Comparison of ENCODE assay signal across 8 mouse cellular contexts in genomic region chr7:68748361-68748760, GRCm38 (mm10). TPM values are rescaled to one million over a fixed set of nuclear protein-coding genes. Genes with fewer than 3 reads are reported as not detected.
DNase-seq lines count a peak whose midpoint lies in the region; ATAC-seq and TF ChIP-seq lines count a peak whose summit lies in the region.

No protein-coding gene starts in this region.

- no peak for TF ChIP-seq CTCF in small intestine, adult 2 months (IDR thresholded peaks at IDR 0.05; ENCODE audit: extremely low read depth, insufficient read length, insufficient replicate concordance, low read depth, low read length)

- TF ChIP-seq POLR2A in small intestine, adult 2 months (IDR thresholded peaks at IDR 0.05; ENCODE audit: low read depth, low read length): 0 out of 2 replicates have a peak, but pooled peaks have one; percentile 6

- no peaks in the 10 kb centered on the region for H3K27me3 ChIP-seq in intestine, embryonic 16.5 days (replicated peaks; ENCODE audit: control insufficient read depth, insufficient read depth, low read length)
- H3K27me3 ChIP-seq in megakaryocyte, embryonic 14.5 days (replicated peaks): peaks cover 13% of the 10 kb centered on the region
- no peaks in the 10 kb centered on the region for H3K27me3 ChIP-seq in small intestine, adult 2 months (ENCODE audit: control insufficient read depth, insufficient read depth, low read length)

- no peaks in the 10 kb centered on the region for H3K36me3 ChIP-seq in intestine, embryonic 16.5 days (ENCODE audit: control insufficient read depth, insufficient read depth, low read length)
- no peaks in the 10 kb centered on the region for H3K36me3 ChIP-seq in megakaryocyte, embryonic 14.5 days (replicated peaks; ENCODE audit: low read length)
- H3K36me3 ChIP-seq in small intestine, adult 2 months (ENCODE audit: control insufficient read depth, insufficient read depth, low read length): peaks cover 12% of the 10 kb centered on the region

- peak; percentile 68 for DNase-seq in ZHBTc4 (ENCODE audit: low read depth, low spot score)
- DNase-seq in cerebellum, adult 9-11 months: peak; percentile 67
- DNase-seq in frontal cortex, postnatal 36 days (ENCODE audit: low spot score in 2 of 2): peak; percentile 26 to 40
- peak; percentile 12 to 30 for DNase-seq in left cerebral cortex, postnatal 36 days (ENCODE audit: low spot score in 2 of 2)
- no peak for DNase-seq in Muller cell, postnatal 12 days (ENCODE audit: inconsistent ontology term)

- H3K9ac ChIP-seq in intestine, embryonic 16.5 days (ENCODE audit: low read depth, low read length): peak overlapping the region; percentile 91

- WGBS in intestine, embryonic 16.5 days: 11% methylated on average over 7 of the region's 8 CpGs
- 3% methylated on average over 8 of the region's 8 CpGs for WGBS in small intestine, adult 2 months

- H3K4me3 ChIP-seq in intestine, embryonic 16.5 days (ENCODE audit: low read length): peak overlapping the region; percentile 82
- peak overlapping the region; percentile 90 for H3K4me3 ChIP-seq in megakaryocyte, embryonic 14.5 days (replicated peaks)
- peak overlapping the region; percentile 69 for H3K4me3 ChIP-seq in small intestine, adult 2 months (ENCODE audit: low read depth, low read length)

- H3K9me3 ChIP-seq in intestine, embryonic 16.5 days (ENCODE audit: control insufficient read depth, low read length): no peaks in the 10 kb centered on the region
- 0 out of 2 replicates have a peak, but pooled peaks cover 3% of the 10 kb centered on the region for H3K9me3 ChIP-seq in megakaryocyte, embryonic 14.5 days

- ATAC-seq in intestine, embryonic 16.5 days: no peak

- peak overlapping the region; percentile 91 for H3K27ac ChIP-seq in intestine, embryonic 16.5 days (ENCODE audit: low read length)
- peak overlapping the region; percentile 67 for H3K27ac ChIP-seq in small intestine, adult 2 months (ENCODE audit: insufficient read depth, low read depth, low read length)

- H3K4me2 ChIP-seq in intestine, embryonic 16.5 days (ENCODE audit: low read depth, low read length): peak overlapping the region; percentile 83

- peaks cover 20% of the 10 kb centered on the region for H3K4me1 ChIP-seq in intestine, embryonic 16.5 days (ENCODE audit: control insufficient read depth, insufficient read depth, low read length)
- H3K4me1 ChIP-seq in megakaryocyte, embryonic 14.5 days: peaks cover 12% of the 10 kb centered on the region; the same call in 1 of the 2 replicates
- peaks cover 18% of the 10 kb centered on the region; the same call in 1 of the 2 replicates for H3K4me1 ChIP-seq in small intestine, adult 2 months (ENCODE audit: control insufficient read depth, insufficient read depth, insufficient read length, low read length)

- intact Hi-C loops in left cerebral cortex, postnatal 36 days (cut with DNase I): no loop called here

RNA-seq across cellular contexts. Expression of gene Arrdc4, which starts 0.7 kb away (rescaled TPM):
- polyA plus RNA-seq in intestine, embryonic 16.5 days (2015; fragmentation: Nextera tagmentation; extraction: Ambion mirVana): 30.8 and 35.7 TPM in 2 replicates
- total RNA-seq in left cerebral cortex, postnatal 36 days (2021): 1 to 10 TPM; 7.1 to 7.5 TPM
- polyA plus RNA-seq in megakaryocyte, embryonic 14.5 days (2012; ENCODE audit: insufficient read depth, low replicate concordance): 1.8 TPM in 1 of 2 replicates, not detected in the other
- polyA plus RNA-seq in small intestine, adult 2 months (2012; rRNA removed): 13.3 and 21.3 TPM in 2 replicates
